Mouse (Mus musculus): ENCODE measurements at regions not wholly inside any gene's neighbourhood (a gene's known extent, or its start where the extent isn't known, plus 50 kb on each side); places are given as distances from the start of the nearest gene placed in this dataset.

GRCm38 (mm10) chr1:80131354-80131753 is 86.9 kb downstream of the Fam124b start:
- no peak overlapping the region for H3K4me3 ChIP-seq (ENCODE audit: low read depth, low read length)
- no peaks in the 10 kb centered on the region for H3K4me1 ChIP-seq (ENCODE audit: control insufficient read depth, insufficient read depth, low read length)
- no peaks in the 10 kb centered on the region for H3K36me3 ChIP-seq (ENCODE audit: control insufficient read depth, insufficient read depth, low read length)
- no peak for ATAC-seq (replicated peaks; ENCODE audit: insufficient number of reproducible peaks, low FRiP score, low TSS enrichment)
- no peak overlapping the region for H3K27ac ChIP-seq (ENCODE audit: low read depth, low read length)
- no peak overlapping the region for H3K4me2 ChIP-seq
- 56% methylated on average over 3 of the region's 3 CpGs for WGBS (ENCODE audit: insufficient replicate concordance)
- no peaks in the 10 kb centered on the region for H3K9me3 ChIP-seq (replicated peaks; ENCODE audit: control insufficient read depth, low read length)
- no peaks in the 10 kb centered on the region for H3K27me3 ChIP-seq (ENCODE audit: control insufficient read depth, insufficient read depth, low read length)
- H3K9ac ChIP-seq (ENCODE audit: low read depth, low read length), result no peak overlapping the region

GRCm38 (mm10) chr1:80123966-80124365 is 94.3 kb downstream of the Fam124b start:
- Histone ChIP-seq H3K36me3 (ENCODE audit: control insufficient read depth, insufficient read depth, low read length) (no peaks in the 10 kb centered on the region), H3K4me3 (ENCODE audit: low read depth, low read length) (no peak overlapping the region), H3K27me3 (ENCODE audit: control insufficient read depth, insufficient read depth, low read length) (no peaks in the 10 kb centered on the region), H3K4me2 (no peak overlapping the region), H3K9ac (ENCODE audit: low read depth, low read length) (no peak overlapping the region), H3K9me3 (replicated peaks; ENCODE audit: control insufficient read depth, low read length) (no peaks in the 10 kb centered on the region), H3K4me1 (ENCODE audit: control insufficient read depth, insufficient read depth, low read length) (no peaks in the 10 kb centered on the region), H3K27ac (ENCODE audit: low read depth, low read length) (no peak overlapping the region)
- 80% methylated on average over 2 of the region's 2 CpGs for WGBS (ENCODE audit: insufficient replicate concordance)
- no peak for ATAC-seq (replicated peaks; ENCODE audit: insufficient number of reproducible peaks, low FRiP score, low TSS enrichment)

- no peak overlapping the region for H3K27ac ChIP-seq (ENCODE audit: low read depth, low read length)
- 67% methylated on average over 2 of the region's 2 CpGs for WGBS (ENCODE audit: insufficient replicate concordance)
- no peaks in the 10 kb centered on the region for H3K4me1 ChIP-seq (ENCODE audit: control insufficient read depth, insufficient read depth, low read length)
- no peak overlapping the region for H3K4me3 ChIP-seq (ENCODE audit: low read depth, low read length)
- H3K27me3 ChIP-seq (ENCODE audit: control insufficient read depth, insufficient read depth, low read length), result no peaks in the 10 kb centered on the region
- no peak overlapping the region for H3K4me2 ChIP-seq
- no peak overlapping the region for H3K9ac ChIP-seq (ENCODE audit: low read depth, low read length)
- no peaks in the 10 kb centered on the region for H3K9me3 ChIP-seq (replicated peaks; ENCODE audit: control insufficient read depth, low read length)
- no peak for ATAC-seq (replicated peaks; ENCODE audit: insufficient number of reproducible peaks, low FRiP score, low TSS enrichment)
- no peaks in the 10 kb centered on the region for H3K36me3 ChIP-seq (ENCODE audit: control insufficient read depth, insufficient read depth, low read length)
These were observed 102.4 kb downstream of the Fam124b start for GRCm38 (mm10) chr1:80115913-80116312.

- no peak overlapping the region for H3K4me3 ChIP-seq (ENCODE audit: low read depth, low read length)
- WGBS (ENCODE audit: insufficient replicate concordance), result 53% methylated on average over 2 of the region's 2 CpGs
- no peak for ATAC-seq (replicated peaks; ENCODE audit: insufficient number of reproducible peaks, low FRiP score, low TSS enrichment)
- H3K9ac ChIP-seq (ENCODE audit: low read depth, low read length), result no peak overlapping the region
- no peaks in the 10 kb centered on the region for H3K27me3 ChIP-seq (ENCODE audit: control insufficient read depth, insufficient read depth, low read length)
- no peaks in the 10 kb centered on the region for H3K36me3 ChIP-seq (ENCODE audit: control insufficient read depth, insufficient read depth, low read length)
- no peaks in the 10 kb centered on the region for H3K4me1 ChIP-seq (ENCODE audit: control insufficient read depth, insufficient read depth, low read length)
- no peak overlapping the region for H3K27ac ChIP-seq (ENCODE audit: low read depth, low read length)
- no peak overlapping the region for H3K4me2 ChIP-seq
- no peaks in the 10 kb centered on the region for H3K9me3 ChIP-seq (replicated peaks; ENCODE audit: control insufficient read depth, low read length)
These were observed 110.4 kb downstream of the Fam124b start for GRCm38 (mm10) chr1:80107747-80108476.

- no peaks in the 10 kb centered on the region for H3K27me3 ChIP-seq (ENCODE audit: control insufficient read depth, insufficient read depth, low read length)
- WGBS (ENCODE audit: insufficient replicate concordance), result 51% methylated on average over 2 of the region's 2 CpGs
- no peak overlapping the region for H3K9ac ChIP-seq (ENCODE audit: low read depth, low read length)
- no peaks in the 10 kb centered on the region for H3K4me1 ChIP-seq (ENCODE audit: control insufficient read depth, insufficient read depth, low read length)
- H3K27ac ChIP-seq (ENCODE audit: low read depth, low read length), result no peak overlapping the region
- no peak overlapping the region for H3K4me3 ChIP-seq (ENCODE audit: low read depth, low read length)
- H3K36me3 ChIP-seq (ENCODE audit: control insufficient read depth, insufficient read depth, low read length), result no peaks in the 10 kb centered on the region
- H3K4me2 ChIP-seq, result no peak overlapping the region
- no peaks in the 10 kb centered on the region for H3K9me3 ChIP-seq (replicated peaks; ENCODE audit: control insufficient read depth, low read length)
- ATAC-seq (replicated peaks; ENCODE audit: insufficient number of reproducible peaks, low FRiP score, low TSS enrichment), result no peak
These were observed 112.0 kb downstream of the Fam124b start for GRCm38 (mm10) chr1:80106269-80106668.

GRCm38 (mm10) chr1:80098266-80098665 is 120.0 kb downstream of the Fam124b start:
- no peaks in the 10 kb centered on the region for H3K27me3 ChIP-seq (ENCODE audit: control insufficient read depth, insufficient read depth, low read length)
- no peak overlapping the region for H3K4me2 ChIP-seq
- H3K9ac ChIP-seq (ENCODE audit: low read depth, low read length), result no peak overlapping the region
- WGBS (ENCODE audit: insufficient replicate concordance), result 88% methylated on average over 1 of the region's 1 CpGs
- no peak overlapping the region for H3K27ac ChIP-seq (ENCODE audit: low read depth, low read length)
- no peak for ATAC-seq (replicated peaks; ENCODE audit: insufficient number of reproducible peaks, low FRiP score, low TSS enrichment)
- H3K4me1 ChIP-seq (ENCODE audit: control insufficient read depth, insufficient read depth, low read length), result no peaks in the 10 kb centered on the region
- no peaks in the 10 kb centered on the region for H3K9me3 ChIP-seq (replicated peaks; ENCODE audit: control insufficient read depth, low read length)
- H3K4me3 ChIP-seq (ENCODE audit: low read depth, low read length), result no peak overlapping the region
- H3K36me3 ChIP-seq (ENCODE audit: control insufficient read depth, insufficient read depth, low read length), result no peaks in the 10 kb centered on the region

- Histone ChIP-seq H3K9me3 (replicated peaks; ENCODE audit: control insufficient read depth, low read length) (no peaks in the 10 kb centered on the region), H3K27ac (ENCODE audit: low read depth, low read length) (no peak overlapping the region), H3K4me2 (no peak overlapping the region), H3K4me1 (ENCODE audit: control insufficient read depth, insufficient read depth, low read length) (no peaks in the 10 kb centered on the region), H3K27me3 (ENCODE audit: control insufficient read depth, insufficient read depth, low read length) (no peaks in the 10 kb centered on the region), H3K36me3 (ENCODE audit: control insufficient read depth, insufficient read depth, low read length) (no peaks in the 10 kb centered on the region), H3K4me3 (ENCODE audit: low read depth, low read length) (no peak overlapping the region), H3K9ac (ENCODE audit: low read depth, low read length) (no peak overlapping the region)
- ATAC-seq (replicated peaks; ENCODE audit: insufficient number of reproducible peaks, low FRiP score, low TSS enrichment), result no peak
- 66% methylated on average over 2 of the region's 2 CpGs for WGBS (ENCODE audit: insufficient replicate concordance)
These were observed 126.5 kb downstream of the Fam124b start for GRCm38 (mm10) chr1:80091800-80092199.

GRCm38 (mm10) chr1:80091350-80091749 is 126.9 kb downstream of the Fam124b start:
- Histone ChIP-seq H3K4me2 (no peak overlapping the region), H3K36me3 (ENCODE audit: control insufficient read depth, insufficient read depth, low read length) (no peaks in the 10 kb centered on the region), H3K4me3 (ENCODE audit: low read depth, low read length) (no peak overlapping the region), H3K27ac (ENCODE audit: low read depth, low read length) (no peak overlapping the region), H3K27me3 (ENCODE audit: control insufficient read depth, insufficient read depth, low read length) (no peaks in the 10 kb centered on the region), H3K9me3 (replicated peaks; ENCODE audit: control insufficient read depth, low read length) (no peaks in the 10 kb centered on the region), H3K4me1 (ENCODE audit: control insufficient read depth, insufficient read depth, low read length) (no peaks in the 10 kb centered on the region), H3K9ac (ENCODE audit: low read depth, low read length) (no peak overlapping the region)
- ATAC-seq (replicated peaks; ENCODE audit: insufficient number of reproducible peaks, low FRiP score, low TSS enrichment), result no peak
- WGBS (ENCODE audit: insufficient replicate concordance), result 73% methylated on average over 8 of the region's 8 CpGs

- Histone ChIP-seq H3K9me3 (replicated peaks; ENCODE audit: control insufficient read depth, low read length) (no peaks in the 10 kb centered on the region), H3K27ac (ENCODE audit: low read depth, low read length) (no peak overlapping the region), H3K9ac (ENCODE audit: low read depth, low read length) (no peak overlapping the region), H3K4me1 (ENCODE audit: control insufficient read depth, insufficient read depth, low read length) (no peaks in the 10 kb centered on the region), H3K4me2 (no peak overlapping the region), H3K27me3 (ENCODE audit: control insufficient read depth, insufficient read depth, low read length) (no peaks in the 10 kb centered on the region), H3K4me3 (ENCODE audit: low read depth, low read length) (no peak overlapping the region), H3K36me3 (ENCODE audit: control insufficient read depth, insufficient read depth, low read length) (no peaks in the 10 kb centered on the region)
- no peak for ATAC-seq (replicated peaks; ENCODE audit: insufficient number of reproducible peaks, low FRiP score, low TSS enrichment)
- WGBS (ENCODE audit: insufficient replicate concordance), result 76% methylated on average over 5 of the region's 5 CpGs
These were observed 129.6 kb downstream of the Fam124b start for GRCm38 (mm10) chr1:80088651-80089050.
